Mouse (Mus musculus) frontal cortex, adult 2 months (tissue): ENCODE measurements around the gene Banf2. TPM values are rescaled to one million over a fixed set of nuclear protein-coding genes. Genes with fewer than 3 reads are reported as not detected.

Experiments used
- DNase-seq, 2 experiments: peaks; one replicate each; pipeline ENCODE4 v3.0.0; 2022; ENCODE audit warnings: low spot score in 1 of 2; ENCODE audit errors: extremely low spot score in 1 of 2
- polyA plus RNA-seq: library from polyadenylated mRNA; depleted of rRNA; stranded (reverse); fragments of >200 nt; gene quantifications from 2 replicates; pipeline ENCODE4 v1.2.3, GENCODE M21; 2012

Gene Banf2
- polyA plus RNA-seq, 1 experiment = not detected

DNA sequence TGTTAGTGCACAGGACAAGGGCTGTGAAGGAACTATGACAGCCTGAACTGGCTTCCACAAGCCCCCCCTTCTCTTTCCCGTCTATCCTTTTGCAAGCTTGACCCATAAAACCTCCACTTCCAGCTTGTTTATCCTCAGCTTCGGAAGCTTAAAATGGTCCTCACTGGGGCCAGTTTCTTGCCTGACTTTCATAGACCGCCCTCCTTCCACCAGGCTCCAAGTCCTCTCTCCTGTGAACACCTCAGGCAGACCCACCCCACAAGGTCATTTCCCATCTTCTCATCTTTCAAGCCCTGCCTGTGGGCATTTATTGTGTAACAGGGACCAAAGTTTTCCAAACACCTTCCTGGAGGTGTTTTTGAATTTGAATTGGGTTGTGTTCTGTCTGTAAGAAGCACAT lies 10.4 kb upstream of the Banf2 start:
- no peak for DNase-seq

DNA sequence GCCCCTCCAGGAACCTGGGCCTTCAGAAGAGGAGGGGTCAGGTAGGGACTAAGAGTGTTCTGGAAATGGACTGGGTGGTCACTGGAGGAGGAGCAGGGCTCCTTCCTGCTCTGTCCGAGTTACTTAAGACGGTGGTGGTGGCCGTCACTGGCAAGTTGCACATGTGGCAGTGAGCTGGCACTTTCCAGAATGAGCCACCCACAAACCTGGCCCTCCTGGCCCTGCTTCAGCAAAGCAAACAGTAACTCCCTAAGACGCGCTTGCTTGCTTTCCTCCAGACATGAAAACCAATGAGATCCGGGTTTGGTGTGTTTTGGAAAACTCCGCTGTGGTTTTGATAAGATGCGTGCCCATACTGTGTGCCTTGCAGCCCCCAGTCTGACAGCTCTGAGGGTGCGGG lies 7.5 kb upstream of the Banf2 start:
- DNase-seq = no peak

DNA sequence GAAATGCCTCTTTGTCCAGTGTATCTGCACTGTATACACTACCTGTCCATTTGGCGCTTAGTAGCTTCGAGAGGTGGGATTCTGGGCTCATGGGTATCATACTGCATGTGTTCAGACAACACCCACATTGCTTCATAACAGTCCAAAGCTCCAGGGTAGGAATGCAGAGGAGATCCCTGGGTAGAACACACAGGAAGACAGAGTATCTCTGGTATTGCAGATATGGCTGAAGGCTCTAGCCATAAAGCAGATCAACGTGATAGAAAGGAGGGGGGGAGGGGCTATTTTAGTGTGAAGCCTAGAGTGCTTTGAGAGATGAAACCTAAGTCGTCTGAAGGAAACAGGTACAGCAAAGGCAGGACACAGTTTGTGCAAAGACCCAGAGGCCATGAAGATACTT lies 6.4 kb upstream of the Banf2 start:
- no peak for DNase-seq

DNA sequence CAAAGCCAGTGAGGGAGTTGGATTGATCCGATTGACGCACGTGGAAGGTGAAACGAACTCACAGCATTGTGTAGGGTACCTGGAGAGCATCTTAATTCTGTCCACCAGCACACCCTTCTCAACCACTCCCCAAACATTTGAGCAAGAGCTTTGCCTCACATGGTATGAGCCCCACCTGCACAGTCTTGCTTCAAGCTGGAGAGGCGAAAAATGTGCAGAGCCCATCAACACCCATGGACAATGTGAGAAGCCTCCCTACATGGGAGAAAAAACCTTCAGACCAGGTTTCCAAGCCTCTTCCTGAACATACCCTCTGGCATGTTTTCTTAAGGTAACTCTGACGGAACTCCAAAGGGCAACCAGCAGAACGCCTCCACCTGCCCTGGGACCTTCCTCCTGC lies 2.1 kb upstream of the Banf2 start:
- DNase-seq = no peak

DNA sequence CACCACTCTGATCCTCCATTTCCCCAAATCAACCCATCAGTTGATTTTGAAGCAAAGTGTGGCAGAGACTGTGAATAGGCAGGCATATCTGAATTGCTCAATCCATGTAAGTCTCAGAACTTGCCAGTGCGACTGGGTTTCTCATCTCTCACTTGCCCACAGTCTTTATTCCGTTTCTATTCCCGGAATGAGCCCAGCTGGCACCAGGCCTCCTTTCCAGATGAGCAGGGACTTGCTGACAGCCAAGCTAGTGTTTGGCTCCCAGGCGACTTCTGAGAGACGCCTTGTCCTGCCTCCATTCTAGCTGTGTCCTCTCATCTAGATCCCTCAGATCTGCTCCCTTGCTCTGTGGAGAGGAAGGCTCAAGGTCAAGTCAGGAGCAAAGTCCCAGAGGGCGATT lies 11.9 kb downstream of the Banf2 start:
- peak; percentile 81 to 89 for DNase-seq

DNA sequence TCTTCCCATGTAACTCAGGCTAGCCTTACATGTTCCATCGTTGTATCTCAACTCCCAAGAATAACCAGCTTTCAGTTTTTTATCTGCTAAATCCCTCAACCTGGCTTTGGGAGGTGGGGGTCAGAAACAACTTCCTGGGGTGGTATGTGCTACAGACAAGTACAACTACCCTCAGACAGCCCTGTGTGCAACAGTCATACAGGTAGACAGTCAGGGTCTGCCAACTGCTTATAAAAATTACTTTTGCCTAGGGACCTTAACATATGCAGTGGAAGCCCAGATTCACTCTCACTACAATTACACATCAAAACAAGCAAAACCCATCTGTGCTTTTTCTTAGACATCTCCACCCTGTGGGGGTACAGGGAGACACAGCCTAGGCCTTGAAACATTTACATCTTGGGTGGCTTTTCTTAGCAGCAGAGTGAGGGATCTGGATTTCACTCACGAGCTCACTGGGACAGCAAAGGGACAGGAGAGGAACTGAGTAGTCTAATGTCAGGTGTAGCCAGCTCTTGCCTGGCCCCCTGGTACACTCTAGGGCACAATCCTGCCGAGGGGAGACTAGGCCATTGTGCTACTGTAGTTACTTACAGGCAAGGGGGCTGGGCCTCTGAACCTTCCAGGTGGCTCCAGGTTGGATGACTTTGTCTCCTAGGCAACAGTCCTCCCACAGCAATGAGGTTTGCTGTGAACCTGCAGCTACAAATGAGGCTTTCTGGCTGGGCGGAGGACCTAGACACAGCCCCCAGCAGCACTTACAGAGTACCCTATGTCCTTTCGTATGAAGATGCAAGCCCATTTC lies 13.1 kb downstream of the Banf2 start:
- DNase-seq = peak; percentile 23 to 52

DNA sequence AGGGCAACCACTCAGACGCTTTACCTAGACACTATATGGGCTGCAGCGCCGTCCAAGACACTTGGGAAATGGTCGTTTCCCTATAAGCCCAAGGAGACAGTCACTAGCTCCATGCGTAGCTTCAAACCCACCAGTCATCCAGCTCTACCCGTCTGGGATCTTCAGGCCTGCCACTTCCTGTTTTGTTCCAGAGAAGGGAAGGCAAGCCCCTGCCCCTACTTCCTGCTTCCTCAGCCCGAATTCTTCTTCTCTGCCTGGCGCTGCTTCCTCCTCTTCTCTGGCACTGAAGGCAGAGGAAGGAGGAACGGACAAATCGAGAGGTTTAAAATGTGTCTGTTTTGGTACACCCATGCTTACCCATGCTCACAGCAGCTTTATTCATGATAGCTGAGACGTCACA lies 14.1 kb downstream of the Banf2 start:
- no peak for DNase-seq

DNA sequence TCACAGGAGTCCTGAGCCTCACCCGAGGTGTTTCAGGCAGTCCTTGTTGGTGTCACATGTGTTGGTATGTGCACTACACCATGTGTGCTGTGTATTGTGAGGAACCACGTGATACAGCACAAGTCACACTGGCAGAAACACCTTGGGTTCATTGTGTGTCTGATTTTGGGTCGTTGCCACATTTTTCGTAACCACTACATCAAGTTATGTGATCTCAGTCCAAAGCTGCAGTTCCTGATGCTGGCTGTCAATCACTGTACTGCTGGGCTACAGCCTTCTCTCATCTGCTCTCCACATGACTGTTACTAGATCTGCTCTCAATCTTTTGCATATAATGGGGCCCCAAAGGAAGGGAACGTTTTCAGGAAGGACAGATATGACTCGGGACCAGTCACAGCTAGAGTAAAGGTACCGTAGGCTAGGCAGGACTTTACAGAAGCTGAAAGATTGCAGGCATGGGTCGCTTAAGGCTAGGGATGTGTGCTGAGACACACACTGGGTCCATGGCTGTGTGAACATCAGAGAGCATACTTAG lies 17.4 kb downstream of the Banf2 start:
- DNase-seq = no peak

DNA sequence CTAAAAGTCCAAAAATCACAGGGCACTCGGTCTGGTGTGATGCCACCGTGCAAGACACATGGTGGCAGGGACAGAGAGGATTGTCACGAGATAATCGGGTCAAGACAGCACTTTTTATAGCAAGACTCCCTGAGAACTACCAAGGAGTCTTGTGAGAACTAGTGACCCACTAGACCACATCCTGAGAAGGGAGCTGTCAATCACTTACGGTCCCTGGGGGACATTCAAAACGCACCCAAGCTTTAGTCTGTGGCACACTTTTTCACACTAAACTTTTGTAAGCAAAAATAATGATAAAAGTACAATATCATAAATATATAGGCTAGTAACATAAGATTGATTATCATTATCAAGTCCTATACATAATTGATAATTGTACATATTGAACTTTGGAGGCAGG lies 18.0 kb downstream of the Banf2 start:
- DNase-seq = no peak

DNA sequence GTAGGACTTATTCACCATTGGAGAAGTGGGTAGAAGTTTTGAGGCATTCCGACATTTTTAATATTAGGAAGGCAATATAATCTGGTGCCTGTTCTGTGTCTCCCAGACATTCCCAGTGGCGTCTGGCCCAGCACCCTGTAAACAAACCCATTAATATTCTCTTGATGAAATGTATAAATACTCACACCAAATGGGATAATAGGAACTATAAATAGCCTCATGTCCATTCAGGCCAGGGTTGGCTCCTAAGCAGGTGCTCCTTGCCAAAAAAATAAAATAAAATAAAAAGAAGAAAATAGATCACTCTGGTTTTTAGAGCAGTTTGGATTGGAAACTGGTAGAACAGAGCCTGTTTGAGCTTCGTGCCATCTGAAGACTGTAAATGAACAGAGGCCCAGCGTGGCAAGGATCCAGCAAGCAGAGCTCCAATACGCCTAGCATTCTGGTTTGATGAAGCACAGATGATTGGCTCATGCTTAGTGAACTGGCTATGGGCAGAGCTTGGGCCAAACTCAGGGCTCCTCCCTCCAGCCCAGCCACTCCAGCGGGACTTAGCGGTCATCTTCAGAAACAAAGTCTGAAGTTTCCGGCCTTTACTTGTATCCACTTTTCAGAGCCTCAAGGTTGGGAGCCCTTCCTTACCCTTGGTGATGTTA lies 19.7 kb downstream of the Banf2 start:
- DNase-seq = peak in 1 of 2 experiments; percentile 62

DNA sequence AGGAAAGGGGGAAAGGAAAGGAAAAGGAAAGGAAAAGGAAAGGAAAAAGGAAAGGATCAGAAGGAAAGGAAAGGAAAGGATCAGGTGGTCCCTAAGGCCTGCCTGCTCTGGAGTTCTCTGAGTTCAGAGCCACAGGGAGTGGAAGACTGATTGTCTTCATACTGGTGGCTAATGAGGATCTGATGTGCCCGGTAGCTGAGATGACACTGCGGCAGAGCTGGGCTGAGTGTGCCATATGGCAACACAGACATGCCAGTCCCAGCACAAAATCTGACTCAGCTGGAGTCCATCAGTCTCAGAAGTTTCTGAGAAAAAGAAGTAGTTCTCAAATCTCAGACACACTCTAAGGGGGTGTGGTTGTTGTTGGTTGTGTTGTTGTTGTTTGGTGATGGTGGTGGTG lies 24.9 kb downstream of the Banf2 start:
- no peak for DNase-seq

DNA sequence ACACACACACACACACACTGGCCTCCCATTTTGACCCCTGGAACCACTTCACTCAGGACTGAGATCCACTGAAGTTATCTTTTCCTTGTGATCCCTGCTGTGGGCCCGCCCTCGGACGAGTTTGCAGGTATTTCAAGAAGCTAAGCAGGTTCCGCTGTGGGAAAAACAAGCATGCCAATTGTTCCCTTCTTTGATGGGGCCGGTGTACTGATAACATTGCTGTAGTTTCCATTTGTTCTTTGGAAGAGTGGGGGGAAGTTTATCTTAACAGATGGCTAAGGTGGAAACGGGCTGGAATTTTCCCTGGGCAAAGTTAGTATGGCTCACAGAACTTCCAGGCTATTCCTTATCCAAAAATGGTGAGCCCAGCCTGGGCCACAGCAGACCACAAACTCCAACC lies 28.8 kb downstream of the Banf2 start:
- no peak for DNase-seq

DNA sequence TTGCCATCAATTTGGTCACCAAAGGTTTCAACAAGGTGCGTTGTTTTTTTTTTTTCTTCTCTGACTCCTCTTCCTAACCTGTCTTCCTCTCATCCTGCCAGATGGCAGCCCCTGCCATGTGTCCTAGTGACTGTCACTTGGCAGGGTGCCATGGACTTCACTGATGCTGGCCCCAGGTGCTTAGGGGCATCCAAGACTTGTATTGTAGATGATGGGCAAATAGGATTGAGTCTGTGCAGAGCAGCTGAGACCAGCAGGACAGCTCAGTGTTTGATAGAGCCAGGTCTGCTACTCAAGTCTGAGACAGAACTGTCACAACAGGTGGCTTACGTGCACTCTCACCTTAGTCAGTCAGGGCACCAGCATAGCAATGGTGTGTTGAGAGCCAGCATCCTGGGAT lies 32.6 kb downstream of the Banf2 start:
- DNase-seq = no peak

DNA sequence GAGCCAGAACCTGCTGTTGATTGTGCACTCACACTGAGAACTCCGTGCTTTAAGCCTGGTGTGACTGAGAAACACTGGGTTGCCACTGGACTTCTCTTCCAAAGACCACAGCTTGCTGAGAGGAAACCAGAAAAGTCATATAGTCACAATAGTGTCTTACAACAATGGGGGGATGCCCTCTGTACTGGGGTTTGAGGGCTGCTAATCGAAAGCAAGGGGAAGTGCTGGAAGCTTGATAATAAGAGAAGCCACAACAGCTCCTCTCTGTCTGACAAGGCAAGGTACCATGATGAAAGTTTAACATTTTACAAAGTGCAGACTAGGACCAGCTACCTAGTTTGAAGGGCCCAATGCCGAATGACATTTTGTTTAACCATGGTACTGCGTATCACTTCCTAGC lies 36.8 kb downstream of the Banf2 start:
- no peak for DNase-seq

DNA sequence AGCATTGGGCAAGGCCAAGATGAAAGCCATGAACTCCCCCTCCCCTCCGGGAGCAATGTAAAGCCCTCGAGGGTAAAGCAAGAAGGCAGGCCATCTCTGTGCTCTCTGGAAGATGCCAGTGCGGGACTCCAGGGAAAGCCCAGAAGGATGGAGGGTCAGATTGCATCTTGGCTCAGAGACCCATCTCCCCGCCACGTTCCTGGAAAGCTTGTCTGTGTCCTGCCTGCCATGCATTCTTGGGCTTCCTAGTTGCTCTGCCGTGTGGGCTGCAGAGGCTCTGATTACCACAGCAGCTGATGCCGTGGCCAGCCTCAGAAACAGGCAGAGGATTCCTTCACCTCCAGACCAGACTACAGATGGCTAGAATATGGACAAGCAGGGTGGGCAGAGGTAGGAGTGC lies 37.6 kb downstream of the Banf2 start:
- no peak for DNase-seq

DNA sequence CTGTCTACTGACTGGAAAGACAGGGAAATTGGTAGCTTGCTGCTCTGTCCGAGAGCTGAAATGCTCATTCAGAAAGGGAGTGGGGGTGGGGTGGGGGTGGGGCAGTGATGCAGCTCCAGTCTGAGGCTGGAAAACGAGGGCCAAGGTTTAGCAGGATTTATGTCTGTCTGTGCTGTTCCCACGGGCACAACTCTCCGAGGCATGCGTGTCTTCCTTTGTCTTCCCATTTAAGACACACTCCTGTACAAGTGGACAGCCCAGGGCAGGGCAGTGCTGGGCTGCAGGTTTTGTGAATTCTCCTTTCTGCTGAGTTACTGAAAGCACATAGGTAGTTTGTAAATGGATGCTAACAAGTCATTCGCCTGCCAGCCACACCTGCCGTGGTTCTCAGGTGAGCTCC lies 39.8 kb downstream of the Banf2 start:
- no peak for DNase-seq

DNA sequence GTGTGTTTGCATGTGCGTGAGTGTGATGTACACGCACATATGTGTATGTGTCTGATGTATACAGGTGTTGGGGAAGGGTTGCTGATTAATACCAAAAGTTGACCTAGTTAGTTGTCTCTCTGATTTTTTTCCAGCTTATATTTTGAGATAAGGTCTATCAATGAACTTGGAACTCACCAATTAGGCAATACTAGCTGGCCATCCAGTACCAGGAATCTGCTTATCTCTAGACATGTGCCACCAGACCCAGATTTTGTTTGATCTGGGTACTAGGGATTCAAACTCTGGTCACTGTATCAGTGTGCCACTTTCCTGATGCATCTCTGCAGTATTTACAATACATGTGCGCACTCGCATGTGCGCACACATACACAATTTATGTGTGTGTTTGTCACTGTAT lies 41.2 kb downstream of the Banf2 start:
- no peak for DNase-seq

DNA sequence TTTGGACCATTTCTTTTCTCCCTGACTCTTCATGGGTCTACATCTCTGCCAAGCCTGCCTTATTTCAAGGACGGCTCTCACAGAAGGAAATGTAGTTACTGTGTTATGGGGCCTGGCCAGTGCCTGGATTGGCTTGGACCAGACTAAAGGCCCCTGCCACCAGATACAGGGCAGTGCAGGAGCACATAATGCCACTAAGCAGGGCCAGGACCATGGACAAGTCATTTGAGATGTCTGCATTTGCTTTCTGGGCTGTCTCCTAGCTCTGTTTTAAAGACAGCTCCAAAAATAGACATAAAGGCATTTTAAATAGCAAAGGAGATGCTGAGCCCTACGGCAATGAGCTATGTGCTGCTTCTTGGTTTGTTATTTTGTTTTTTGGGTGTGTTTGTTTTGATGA lies 43.8 kb downstream of the Banf2 start:
- no peak for DNase-seq

DNA sequence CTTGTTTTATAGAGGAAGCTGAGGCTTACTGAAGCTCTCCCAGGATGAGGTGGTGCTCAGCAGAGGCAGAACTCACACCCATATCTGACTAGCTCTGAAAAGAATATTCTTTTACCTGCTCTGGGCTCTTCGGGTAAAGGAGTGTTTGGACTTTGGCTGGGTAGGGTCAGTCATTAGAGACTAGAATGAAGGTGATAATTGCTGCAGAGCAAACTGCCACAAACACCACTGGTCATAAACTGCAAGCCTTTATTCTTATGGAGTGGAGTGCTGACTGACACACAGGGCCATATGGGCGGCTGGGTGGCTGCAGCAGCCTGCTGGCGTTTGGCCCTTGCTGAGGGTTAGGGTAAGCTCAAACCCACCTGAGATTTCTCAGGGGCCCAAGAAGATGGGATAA lies 46.0 kb downstream of the Banf2 start:
- no peak for DNase-seq

DNA sequence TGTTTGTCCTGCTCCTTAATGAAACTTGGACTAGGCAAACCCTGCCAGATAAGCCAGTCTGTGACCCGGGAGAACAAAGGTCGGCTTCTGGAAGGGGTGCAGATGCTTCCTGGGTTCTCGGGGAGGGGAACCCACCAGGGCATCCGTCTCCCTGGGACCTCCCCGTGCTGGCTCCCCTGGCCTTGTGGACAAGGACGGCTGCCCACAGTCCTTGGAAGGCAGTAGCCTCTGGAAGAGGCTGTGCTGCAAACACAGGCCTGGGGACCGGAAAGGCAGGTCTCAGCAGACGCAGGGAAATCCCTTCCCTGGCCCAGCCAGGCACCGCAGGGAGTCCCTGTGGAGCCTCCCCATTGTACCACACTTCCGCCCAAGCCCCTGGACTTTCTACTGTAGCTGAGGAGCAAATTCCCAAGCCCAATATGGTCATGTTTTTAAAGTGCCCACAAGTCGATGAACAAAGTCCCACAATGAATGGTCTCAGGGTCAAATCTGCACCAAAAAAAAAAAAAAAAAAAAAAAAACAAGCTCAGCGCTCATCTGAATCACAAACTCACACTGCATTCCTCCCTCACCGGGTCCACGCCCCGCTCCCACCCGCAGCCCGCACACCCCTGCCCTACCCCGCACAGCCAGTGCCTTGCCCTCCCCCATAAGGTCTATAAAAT lies 53.5 kb downstream of the Banf2 start:
- no peak for DNase-seq

DNA sequence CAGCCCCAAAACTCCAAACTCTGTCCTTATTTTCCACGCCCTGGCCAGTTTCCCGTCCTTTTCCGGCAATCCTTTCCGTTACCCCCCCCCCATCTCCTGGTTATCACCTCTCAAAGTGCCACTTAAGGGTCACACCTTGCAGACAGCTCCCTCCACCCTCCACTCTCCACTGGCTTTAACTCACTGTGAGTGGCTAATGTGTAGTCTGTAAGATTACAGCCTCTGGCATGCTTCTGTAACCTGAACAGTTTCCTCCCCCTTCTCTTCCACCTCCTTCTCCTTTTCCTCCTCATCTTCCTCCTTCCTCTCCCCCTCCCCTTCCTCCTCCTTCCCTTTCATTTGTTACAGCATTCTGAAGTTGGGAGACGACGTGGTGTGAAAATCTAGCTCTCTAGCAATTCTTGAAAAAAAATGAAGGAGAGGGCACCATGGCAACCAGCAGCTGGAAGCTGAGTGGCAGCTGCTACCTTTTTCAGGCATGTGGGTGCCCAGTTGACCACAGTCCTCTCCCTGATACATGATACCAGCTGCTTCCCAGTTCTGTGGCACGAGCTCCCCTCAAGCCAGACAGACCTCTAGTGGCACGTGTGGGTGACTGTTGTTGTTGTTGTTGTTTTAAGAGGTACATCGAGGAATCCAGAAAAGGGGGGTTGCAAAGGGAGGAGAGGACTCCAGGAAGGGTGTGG lies 55.2 kb downstream of the Banf2 start:
- DNase-seq = no peak
